Mouse (Mus musculus) CD8-positive naive resting alpha-beta T cell, adult 2 months (primary cell): ENCODE results near the gene Nxn.
A peak's percentile ranks its signal among the peaks of the same experiment; 100 is the strongest.

ENCODE experiments used
- DNase-seq, 2 experiments: peaks; one replicate each; pipeline ENCODE4 v3.0.0; 2022; ENCODE audit warnings: low read depth in 2 of 2, low spot score in 2 of 2

Gene Nxn

DNA sequence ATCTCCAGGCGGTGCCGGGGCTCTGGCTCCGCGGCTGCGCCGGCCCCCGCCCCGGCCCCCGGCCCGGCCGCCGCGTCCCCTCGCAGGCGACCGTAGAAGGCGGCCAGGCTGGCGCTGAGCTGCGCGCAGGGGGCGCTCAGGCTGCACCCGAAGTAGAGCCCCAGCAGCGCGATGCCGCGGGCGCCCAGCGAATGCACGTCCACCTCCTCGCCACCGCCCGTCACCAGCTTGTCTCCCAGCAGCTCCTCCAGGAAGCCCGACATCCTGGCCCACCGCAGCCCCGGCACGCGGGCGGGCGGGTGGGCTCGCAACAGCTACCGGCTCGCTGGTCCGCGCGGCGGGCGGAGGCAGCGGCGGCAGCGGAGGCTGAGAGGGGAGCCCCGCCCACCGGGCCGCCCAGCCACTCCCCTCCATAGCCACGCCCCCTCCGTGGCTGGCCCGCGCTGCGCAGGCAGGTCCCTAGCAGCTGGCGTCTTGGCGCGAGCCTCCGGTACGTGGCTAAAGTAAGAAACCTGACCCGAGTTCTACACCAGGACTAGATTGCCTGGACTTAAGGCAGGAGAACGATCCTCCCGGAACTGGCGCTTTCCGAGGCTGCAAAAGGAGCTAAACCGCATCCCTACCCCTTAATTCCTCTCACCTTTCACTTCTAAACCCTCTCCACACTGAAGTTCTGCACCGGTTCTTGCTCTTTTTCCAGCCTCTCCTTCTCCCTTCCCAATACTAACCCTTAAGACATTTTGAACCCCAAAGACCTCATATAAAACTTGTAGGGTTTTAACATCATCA lies at the start of gene Nxn:
Nxn (minus strand) TSS at position 343 of the 789 bp plus-strand sequence.
- peak; percentile 85 to 92 for DNase-seq

DNA sequence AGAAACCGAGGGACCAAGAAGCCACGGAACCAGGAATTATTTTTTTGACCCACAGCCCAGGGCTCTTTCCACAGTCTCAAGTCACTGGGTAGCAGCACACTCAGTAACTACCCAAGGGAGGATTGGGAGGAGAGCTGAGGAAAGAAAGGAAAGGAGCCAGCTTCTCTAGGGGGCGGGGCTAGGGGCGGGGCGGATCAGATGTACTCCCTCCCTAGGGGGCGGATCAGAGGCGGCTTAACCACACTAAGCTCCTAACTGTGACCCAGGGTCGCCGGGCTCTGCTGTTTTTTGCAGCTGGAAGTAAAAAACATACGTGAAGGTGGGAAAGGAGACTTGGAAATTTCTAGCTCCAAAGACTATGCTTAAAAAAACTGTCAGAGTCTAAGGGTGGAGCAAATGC lies 47.3 kb upstream of the Nxn start:
- no peak for DNase-seq

DNA sequence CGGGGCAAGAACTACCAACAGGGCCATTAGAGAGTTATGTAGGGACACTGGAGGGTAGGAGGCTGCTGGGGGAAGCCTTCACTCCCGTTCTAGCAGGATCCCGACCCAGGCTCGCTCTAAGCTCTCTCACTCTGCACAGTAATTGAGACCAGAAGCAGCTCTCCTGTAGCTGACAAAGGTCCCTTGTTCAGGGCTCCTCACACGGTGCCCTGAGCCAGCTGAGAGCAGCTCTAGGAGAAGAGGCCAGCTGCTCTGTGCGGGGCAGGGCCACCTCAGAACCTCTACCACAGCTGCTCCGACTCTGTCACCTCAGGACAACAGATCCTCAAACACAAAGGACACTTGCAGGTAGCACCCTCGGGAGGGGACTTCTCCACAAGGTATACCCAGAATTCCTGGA lies 46.5 kb upstream of the Nxn start:
- DNase-seq: no peak

DNA sequence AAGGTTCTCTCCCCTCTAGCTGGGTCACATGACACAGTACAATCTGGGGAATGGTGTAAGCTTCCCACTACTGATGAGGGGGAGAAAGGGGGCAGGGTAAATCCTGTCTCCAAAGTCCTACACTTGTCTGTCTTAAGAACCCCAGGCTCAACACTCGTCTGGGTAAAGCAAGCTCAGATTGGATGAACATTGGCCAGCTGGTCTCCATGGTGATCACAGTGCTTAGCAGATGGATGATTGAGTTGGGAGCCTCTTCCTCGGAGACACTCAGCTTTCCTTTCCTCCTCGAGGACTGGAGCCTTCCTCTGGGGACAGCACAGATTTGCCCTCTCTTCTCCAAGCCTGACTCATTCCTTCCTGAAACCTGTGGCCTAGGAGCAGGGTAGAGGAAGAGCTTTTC lies 40.7 kb upstream of the Nxn start:
- DNase-seq: no peak

DNA sequence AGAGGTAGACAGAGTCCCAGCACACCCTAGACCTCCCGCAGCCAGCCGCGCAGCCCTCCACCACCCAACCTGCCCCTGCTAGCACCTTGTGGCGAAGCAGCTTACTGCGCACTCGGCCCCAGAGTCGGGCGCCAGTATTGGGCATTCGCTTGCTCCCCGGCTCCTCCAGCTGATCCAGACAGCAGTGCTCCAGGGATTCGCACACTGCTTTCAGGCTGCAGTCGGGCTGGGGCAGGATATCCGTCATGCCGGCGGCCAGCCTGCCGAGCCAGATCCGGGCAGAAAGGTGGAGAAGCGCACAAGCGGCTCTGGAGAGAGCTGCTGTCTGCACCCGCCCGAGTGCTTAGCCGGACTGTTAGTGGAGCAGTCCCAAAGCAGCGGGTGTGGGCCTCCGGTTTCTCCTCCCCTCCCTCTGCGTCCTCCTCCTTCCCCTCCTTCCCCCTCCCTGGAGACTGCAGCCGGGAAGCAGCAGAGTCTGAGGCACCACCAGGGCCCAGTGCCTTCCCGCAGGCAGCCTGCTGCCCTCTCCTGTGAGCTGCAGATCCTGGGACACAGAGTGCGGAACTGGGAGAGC lies 38.0 kb upstream of the Nxn start:
- no peak for DNase-seq

GRCm38 (mm10) chr11:76436009-76436408 lies 37.1 kb upstream of the Nxn start:
- DNase-seq: no peak

DNA sequence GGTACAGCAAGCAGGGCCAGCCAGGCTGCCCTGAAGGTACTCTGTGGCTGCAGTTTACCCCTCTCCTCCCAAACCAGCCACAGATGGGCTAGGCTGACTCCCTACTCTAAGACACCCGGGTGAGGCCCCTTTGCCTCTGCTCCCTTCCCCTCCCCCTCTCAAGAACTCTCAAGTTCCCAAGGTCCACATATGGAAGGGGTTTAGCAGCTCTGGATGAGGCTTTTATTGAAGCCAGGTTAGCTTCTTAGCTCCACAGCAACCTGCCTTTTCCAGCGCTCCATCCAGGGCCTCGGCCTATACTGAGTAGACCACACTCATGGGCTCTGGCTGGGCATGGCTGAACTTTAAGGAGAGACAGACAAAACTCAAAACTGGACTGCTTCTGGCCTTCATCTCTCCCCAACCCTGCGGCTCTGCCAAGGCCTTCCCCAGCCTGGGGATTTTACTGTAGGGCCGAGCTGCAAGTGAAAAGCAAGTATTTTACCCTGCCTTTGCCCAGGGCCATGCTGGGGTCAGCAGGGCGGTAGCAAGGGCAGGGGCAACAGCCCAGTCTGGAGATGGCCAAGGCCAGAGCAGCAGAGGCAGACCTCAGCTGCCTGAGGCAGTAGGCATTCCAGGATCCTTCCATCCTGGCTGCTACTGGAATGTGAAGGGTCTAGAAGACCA lies 31.2 kb upstream of the Nxn start:
- DNase-seq: no peak

DNA sequence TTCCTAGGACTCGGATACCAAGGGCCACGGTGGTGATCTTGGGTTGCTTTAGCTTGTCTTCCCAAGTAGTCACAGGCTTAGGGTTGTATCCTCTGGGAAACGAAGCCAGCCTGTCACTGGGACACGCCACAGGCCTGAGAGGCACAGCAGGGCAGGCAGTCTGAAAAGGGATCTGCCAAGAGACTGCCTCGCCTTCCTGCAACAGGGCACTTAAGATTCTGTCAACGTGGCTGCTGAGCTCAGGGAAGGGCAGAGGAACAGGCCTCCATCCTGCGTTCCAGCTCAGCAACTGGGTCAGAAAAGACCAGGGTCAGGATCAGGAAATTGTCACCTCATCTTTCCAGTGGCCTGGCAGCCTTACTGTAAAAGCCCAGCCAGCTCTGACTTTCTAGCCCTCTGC lies 30.6 kb upstream of the Nxn start:
- no peak for DNase-seq

- peak in 1 of 2 experiments; percentile 12 for DNase-seq
Measured at GRCm38 (mm10) chr11:76429046-76429445, 30.1 kb upstream of the Nxn start.

DNA sequence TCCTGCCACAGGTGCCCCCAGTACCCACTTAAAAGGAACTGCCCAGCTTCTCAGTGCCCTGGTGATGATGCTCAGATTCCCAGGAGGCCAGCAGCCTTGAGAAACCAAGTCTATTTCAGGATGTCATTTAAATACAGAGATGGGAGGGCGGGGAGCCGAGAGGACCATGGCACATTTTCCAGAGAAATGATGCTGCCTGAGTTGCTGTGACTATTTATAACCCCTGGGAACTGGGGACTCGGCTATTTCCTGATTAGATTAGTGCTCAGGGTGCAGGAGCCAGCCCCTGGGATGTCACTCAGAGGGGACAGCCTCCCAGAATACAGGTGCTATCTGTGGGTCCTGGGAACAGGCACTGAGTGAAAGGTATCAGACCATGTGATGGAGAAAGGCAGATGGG lies 28.8 kb upstream of the Nxn start:
- DNase-seq: no peak

DNA sequence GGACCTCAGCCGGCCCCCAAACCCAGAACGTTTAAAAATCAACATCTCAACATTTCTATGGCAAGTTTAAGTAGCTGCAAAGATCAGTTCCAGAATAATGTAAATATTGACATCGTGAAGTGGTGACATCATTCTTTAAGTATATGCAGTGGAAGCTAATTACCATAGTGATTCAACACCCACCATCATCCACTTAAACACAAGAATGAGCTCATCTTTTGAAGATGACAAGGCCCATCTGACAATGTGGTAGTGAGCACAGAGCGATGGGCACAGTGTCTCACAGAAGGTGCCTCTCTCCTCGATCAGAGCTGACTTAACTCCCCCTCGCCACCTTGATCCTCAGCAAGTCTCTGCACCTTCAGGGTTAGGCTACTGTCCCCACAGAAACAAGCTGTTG lies 26.8 kb upstream of the Nxn start:
- DNase-seq: no peak

GRCm38 (mm10) chr11:76420896-76421295 lies 22.0 kb upstream of the Nxn start:
- no peak for DNase-seq

- no peak for DNase-seq
Measured at GRCm38 (mm10) chr11:76419179-76419578, 20.2 kb upstream of the Nxn start.

DNA sequence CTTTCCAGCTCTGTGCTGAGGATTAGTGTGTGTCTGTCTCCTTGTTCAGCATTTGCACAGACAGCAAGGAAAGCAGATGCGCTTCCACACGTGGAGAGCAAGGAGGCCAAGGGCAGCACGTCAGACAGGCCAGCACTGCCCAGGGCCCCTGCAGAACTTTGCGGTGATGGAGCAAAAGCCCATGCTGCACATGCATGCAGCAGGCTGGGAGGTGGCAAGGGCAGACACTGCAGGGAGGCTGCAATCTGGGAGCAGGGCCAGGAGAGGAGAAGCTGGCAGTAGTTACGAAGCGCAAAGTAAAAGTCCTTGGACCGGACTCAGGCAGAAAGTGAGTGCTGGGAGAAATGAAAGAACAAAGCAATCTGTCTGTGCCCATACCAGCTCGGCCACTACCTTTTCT lies 19.5 kb upstream of the Nxn start:
- no peak for DNase-seq

GRCm38 (mm10) chr11:76415985-76416384 lies 17.0 kb upstream of the Nxn start:
- no peak for DNase-seq

GRCm38 (mm10) chr11:76415001-76415400 lies 16.1 kb upstream of the Nxn start:
- no peak for DNase-seq

DNA sequence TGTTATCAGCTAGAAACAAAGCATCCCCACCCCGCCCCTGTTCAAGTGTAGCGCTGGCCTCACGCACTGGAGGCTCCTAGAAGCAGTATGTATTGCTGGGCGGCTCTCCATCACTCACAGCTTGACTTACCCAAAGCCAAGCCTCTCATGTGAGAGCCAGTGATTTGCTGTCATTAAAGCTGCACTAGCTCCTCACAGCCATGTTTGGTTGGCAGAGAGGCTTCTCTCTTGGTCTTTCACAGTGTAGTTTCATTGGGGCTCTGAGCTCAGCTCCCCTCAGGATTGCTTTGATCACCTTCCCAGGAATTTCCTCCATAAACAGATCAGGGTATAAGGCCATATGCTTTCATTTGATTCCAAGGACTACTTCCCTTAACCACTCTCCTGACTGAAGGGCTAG lies 14.3 kb upstream of the Nxn start:
- DNase-seq: no peak

GRCm38 (mm10) chr11:76410826-76411225 lies 11.9 kb upstream of the Nxn start:
- DNase-seq: peak; percentile 49 to 66

DNA sequence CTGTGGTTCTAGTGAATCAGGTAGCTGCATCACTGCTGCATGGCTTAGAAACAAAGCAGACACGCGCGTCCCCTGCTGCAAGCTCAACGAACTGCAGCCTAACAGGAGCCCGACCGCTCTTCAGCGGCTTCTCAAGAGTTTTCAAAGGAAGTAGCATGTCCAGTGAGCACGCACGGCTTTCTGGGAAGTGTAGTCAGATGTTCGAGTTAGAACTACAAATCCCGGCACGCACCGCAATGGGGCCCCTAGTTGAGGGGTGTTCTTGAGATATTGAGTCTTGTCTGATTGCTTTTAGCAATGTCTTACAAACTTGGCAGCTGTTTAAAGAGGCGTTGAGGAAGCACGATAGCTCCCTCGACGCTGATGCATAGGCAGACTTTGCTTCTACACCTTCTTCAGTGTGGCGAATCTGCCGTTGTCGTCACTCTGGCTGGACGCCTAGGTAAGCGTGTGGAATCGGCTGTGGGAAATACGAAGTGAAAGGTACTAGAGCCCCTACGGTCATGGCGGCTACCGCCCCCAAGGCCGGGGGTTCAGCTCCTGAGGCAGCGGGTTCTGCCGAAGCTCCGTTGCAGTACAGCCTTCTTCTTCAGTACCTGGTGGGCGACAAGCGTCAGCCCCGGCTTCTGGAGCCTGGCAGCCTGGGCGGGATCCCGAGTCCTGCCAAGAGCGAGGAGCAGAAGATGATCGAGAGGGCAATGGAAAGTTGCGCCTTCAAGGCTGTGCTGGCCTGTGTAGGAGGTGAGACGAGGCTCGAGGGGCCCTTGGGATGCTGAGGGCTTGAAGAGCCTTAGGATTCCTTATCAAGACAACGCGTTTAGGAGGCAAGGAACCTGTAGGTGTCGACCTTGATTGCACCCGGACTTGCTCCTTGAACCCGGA lies 8.0 kb upstream of the Nxn start, which contains the start of gene Timm22:
Timm22 (plus strand) TSS at position 251 of the 882 bp plus-strand sequence.
- DNase-seq: peak; percentile 97 to 99

DNA sequence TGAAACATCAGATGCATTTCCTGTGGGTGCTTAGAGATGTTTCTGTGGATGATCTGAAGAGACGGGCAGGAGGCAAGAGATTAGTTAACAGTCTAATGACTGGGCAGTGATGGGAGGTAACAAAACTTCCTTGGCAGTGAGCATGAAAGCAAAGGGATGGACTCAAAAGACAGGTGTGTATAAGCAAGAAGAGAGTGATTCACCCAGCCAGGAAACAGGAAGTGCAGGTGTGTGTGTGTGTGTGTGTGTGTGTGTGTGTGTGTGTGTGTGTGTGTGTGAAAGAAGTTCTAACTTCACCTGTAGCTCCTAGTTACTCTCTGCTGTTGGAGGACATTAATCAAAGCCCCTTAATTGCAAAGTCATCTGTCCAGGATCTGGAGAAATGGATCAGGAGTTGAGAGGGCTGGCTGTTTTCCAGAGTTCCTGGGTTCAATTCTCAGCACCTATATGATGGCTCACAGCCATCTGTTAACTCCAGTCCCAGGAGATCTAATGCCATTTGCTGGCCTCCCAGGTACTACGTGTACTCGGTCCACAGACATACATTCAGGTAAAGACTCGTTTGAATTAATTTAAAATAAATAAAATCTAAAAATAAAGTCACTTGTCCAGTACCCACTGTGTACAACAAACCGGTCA lies 6.8 kb upstream of the Nxn start:
- peak; percentile 25 to 31 for DNase-seq

- no peak for DNase-seq
Measured at GRCm38 (mm10) chr11:76405113-76405512, 6.2 kb upstream of the Nxn start.
